Mouse (Mus musculus) layer of hippocampus, postnatal 10 days (tissue): ENCODE measurements around the gene Rnf166. TPM values are rescaled to one million over a fixed set of nuclear protein-coding genes. Genes with fewer than 3 reads are reported as not detected.
A peak's percentile ranks its signal among the peaks of the same experiment; 100 is the strongest.

Source experiments
- DNase-seq, 2 experiments: peaks; one replicate each; pipeline ENCODE4 v3.0.0; 2021; ENCODE audit warnings: low spot score in 2 of 2
- long read RNA-seq: library from polyadenylated mRNA; stranded (forward); transcript quantifications from one replicate; pipeline ENCODE4 v2.0.0, GENCODE M21; 2023
- total RNA-seq, 2 experiments: library from RNA; stranded (reverse); gene quantifications; 2 replicates each; pipeline ENCODE4 v1.2.3; 2021

Rnf166 gene
- 10 to 100 TPM; 19.7 to 23.5 TPM for total RNA-seq
- long read RNA-seq, transcript Rnf166-201 (6 exons, 1,783 nt) = major isoform, 13 of 21 reads
- long read RNA-seq, partial matches to known transcripts = 4 of 21 reads
- long read RNA-seq, other reads (novel, unspliced or antisense) = 4 of 21 reads

DNA sequence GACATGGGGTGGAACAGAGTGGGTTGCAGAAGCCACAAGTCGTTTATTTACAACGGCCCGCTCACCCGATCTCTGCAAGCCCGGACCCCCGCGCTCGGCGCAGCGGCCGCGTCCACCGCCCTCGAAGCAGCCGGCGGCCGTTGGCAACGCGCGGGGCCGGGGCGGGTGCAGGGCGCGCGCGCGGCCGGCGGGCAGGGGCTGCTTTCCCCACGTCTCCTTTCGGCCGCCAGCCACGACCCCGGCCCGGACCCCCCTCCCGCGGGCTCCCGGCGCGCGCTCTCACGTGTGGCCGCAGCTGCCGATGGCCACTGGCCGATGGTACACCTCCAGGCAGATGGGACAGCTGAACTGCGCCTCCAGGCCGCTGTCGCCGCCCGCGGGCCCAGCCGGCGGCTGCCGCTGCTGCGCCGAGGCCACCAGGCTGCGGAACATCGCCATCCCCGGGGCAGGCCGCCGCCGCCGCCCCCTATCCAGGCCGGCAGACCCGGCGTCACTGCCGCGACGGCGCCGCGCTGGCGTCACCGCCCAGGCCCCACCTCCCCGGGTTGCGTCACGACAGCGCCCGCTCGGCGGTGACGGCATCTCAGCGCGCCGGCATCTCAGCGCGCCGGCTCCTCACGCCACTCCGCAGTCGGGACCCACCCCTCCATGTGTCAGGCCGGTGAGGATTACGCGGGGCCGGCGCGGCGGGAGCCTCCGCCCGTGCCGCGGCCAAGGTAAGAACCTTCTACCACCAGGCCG, at the start of gene Rnf166, which contains the start of gene Ctu2:
Rnf166 (minus strand) TSS at position 485 of the 741 bp plus-strand sequence.
Ctu2 (plus strand) TSS at position 564 of the 741 bp plus-strand sequence.
- DNase-seq = peak; percentile 94 to 97

DNA sequence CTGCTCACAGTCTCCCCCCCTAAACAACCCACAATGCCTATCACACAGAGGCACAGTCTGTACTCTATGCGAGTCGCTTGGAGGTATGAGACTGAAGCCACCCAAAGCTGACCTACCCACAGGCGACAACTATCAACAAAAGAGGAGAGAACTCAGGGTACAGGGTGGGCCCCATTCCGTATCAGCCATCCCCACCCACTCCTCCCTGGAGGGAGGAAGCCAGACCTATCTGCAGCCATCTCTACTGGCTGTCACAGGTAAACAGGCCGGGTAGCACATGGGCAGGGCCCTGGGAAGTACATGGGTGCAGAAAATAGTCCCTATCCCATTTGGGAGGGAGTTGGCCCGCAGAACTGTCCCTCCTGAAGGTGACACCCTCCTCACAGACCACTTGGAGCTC, 49.1 kb upstream of the Rnf166 start:
- no peak for DNase-seq

DNA sequence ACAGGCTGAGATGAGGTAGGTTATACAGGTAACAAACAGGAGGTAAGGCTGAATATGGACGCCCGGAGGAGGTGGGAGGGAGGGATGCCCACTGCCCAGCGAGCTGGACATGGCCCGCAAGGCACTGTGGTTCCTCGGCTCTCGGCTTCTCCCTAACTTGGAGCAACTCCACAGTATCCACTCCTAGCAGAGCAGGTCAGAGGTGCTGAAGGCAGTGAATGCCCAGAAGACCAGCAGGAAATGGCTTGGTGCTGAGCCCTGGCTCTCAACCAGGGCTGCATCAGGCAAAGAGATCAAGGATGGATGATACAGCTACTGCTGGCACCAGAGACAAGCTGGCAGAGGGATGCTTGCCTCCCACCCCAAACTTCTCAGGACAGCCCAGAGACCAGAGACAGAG, 48.6 kb upstream of the Rnf166 start:
- DNase-seq = no peak

DNA sequence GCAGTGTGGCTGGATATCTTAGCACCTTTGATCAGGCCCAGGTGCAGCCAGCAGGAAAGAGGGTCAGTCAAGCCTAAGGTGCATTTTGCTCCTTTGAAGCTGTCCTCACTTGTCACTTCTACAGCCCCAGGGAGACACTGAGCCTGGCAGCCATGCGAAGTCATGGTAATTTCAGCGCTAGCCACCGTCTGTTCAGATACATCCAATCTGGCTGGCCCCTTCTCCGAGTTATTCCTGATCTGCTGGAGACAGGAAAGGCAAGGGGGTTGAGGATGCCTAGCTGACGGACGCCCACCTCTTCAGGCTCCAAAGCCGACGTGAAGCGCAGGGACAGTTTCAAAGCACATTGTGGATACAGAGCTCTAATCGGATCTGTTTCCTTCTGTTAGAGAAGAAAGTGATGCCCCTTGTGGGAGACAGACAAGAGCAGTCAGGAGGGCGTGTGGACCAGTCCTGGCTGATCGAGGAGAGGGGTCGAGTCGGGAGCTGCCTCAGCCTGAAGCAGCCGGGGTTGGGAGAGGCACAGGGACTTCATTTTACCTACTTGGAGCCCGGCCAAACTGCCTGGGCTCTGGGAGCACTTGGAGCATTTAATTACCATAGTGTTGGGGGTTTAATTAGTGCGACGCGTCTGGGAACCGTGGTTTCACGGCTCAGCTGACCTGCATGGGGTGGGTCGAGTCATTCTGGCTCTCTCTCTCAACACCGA, 47.9 kb upstream of the Rnf166 start:
- peak; percentile 24 to 50 for DNase-seq

GRCm38 (mm10) chr8:122522796-122523651, 47.2 kb upstream of the Rnf166 start:
- DNase-seq = no peak

DNA sequence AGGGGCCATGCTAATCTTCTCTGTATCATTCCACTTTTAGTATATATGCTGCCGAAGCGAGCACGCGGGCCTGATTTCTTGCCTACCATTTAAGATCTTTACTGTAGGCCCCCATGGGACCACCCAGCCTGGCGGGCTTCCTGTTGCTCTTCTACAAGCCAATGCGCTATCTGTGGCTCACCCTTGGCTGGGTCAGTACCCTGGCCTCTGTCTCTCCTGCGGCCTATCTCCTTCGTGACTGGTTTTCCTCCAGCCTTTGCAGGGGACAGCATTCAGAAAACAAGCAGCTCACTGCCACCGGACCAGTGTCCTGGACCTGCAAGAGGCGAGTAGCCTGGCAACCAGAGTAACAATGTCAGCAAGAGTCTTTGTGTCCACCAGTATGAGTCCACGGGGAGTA, 44.7 kb upstream of the Rnf166 start:
- DNase-seq = no peak

- DNase-seq = no peak
These were observed 41.8 kb upstream of the Rnf166 start for GRCm38 (mm10) chr8:122517541-122518190.

- DNase-seq = no peak
These were observed 39.8 kb upstream of the Rnf166 start for GRCm38 (mm10) chr8:122515699-122516098.

DNA sequence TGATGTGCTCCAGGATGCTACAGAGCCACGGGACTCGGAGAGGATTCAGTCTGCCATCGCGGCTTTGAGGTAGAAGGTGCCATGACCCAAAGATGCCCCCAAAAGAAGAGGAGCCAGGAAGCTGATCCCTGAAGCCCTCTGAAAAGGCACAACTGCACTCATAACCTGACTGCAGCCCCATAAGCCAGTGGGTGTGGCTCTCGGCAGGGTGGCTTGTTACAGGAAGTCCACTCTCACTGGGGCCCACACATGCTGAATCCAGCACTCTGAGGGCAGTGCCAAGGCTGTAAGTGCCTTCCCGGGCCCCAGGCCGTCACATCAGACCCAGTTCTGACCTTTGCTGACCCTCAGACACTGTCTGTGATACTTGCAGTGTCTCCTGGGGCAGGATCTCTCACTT, 36.5 kb upstream of the Rnf166 start:
- DNase-seq = no peak

GRCm38 (mm10) chr8:122511552-122511951, 35.7 kb upstream of the Rnf166 start:
- DNase-seq = no peak

DNA sequence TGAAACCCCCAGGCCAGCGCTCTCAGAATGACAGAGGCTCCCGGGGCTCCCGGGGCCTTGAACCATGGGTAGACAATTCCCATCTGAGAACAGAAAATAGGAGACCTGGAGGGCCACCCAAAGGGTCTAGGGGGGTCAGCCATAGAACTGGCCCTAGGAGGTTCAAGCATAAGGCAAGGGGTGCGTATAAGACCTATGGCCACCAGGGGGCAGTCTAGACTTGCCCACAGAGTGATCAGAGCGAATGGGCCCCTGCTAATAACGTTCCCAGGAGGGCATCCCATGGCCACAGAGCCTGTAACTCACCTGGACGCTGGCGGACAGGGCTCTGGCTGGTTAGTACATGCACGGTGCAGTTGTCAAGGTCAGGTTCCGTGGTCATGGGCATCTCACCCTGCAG, 25.0 kb upstream of the Rnf166 start:
- DNase-seq = peak; percentile 78 to 82

DNA sequence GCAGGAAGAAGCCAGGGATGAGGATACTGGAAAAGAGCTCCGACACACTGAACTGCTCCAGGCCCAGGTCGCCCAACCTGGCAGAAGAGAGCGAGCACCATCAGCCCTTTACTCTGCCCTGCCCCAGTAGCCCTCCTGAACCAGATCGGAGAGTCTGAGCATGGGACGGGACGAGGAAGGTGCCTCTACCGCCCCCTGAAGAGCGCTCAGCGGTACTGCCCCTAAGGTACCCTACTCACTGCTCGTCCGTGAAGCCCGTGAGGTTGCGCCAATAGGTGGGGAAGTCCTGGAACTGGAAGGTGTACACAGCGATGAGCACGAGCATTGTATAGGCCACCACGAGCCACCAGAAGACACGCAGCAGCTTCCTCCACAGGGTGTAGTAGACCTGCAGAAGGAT, 22.0 kb upstream of the Rnf166 start:
- DNase-seq = no peak

GRCm38 (mm10) chr8:122497016-122497734, 21.3 kb upstream of the Rnf166 start:
- DNase-seq = no peak

DNA sequence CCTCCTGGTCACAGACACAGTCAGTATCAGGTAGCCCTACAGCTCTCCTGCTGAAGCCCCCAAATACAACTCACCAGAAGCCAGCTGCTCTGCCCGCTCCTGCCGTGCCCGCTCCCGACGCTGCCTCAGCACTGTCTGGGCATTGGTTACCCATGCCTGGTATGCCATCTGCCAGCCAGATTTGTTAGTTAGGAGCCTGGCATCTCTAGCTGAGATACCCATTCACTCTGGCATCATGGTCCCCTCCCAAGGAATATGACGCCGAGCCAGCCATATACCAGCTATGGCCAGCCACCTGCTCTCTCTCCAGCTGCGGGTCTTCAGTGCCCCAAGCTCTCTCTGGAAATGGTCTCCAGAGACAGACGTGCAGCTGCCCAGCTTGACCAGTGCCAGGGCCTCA, 12.5 kb upstream of the Rnf166 start:
- peak; percentile 45 to 51 for DNase-seq

- DNase-seq = no peak
These were observed 9.0 kb upstream of the Rnf166 start for GRCm38 (mm10) chr8:122484831-122485230.

GRCm38 (mm10) chr8:122483877-122484276, 8.0 kb upstream of the Rnf166 start:
- no peak for DNase-seq

- DNase-seq = no peak
These were observed 6.6 kb upstream of the Rnf166 start for GRCm38 (mm10) chr8:122482448-122482847.

DNA sequence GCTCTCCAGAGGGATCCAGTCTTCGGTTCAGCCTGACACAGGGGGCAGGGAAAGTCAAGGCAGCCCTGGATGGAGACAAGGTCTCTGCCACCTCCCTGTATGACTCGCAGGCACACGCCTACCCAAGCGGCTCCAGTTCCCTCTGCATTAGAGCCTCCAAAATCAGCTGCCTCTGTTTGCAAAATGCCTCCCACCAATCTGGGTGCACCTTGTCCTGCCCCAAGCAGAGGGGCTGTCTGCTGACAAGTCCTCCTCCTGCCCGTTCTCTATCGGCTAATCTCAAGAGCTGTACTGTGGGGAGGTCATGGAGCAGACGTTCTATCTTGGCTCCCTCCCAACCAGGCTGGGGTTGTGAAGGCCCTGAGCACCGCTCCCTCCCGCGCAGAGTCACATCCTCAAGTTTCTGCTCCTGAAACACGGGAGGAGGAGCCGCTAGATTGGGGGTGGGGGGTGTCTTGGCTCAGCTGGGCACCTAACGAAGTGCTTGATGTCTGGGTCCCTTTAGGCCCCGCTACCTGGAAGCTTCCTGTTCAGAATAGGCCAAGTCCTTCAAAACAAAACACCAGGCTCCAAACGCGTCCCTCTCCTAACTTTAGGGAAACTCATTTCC, 808 bp downstream of the Rnf166 start:
- DNase-seq = peak in 1 of 2 experiments; percentile 39

DNA sequence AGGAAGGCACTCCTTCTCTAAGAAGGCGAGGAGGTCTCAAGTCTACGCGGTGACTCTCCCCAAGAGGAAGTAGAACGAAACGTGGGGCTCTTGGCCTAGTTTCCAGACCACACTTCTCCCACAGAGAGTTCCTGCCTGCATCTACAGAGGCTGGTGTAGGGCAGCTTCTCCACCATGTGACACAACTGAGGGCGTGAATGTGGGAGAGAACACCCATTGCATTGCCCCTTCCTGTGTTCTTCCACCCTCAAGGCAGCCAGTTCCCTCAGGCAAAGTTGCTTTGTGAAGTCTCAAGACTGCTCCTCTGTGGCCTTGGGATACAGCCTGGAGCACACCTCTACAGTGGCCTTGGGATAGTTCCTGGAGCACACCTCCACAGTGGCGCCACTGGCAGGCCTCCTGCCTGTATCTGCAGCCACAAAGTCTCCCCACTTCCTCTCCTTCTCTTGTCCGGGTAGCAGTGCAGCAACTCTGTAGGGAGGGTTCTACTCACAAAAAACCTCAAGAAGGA, 1.9 kb downstream of the Rnf166 start:
- no peak for DNase-seq

GRCm38 (mm10) chr8:122470691-122471090, 5.2 kb downstream of the Rnf166 start:
- no peak for DNase-seq
